Mouse (Mus musculus) E14TG2a.4 (cell line): ENCODE results near the gene Lyg2.

Source experiments
- H3K27me3 ChIP-seq: 2 replicates; pipeline ENCODE4 v1.6.1; 2014; ENCODE audit warnings: low read length, control low read depth; ENCODE audit not compliant: insufficient read depth
- H3K36me3 ChIP-seq: 2 replicates; pipeline ENCODE4 v1.6.1; 2014; ENCODE audit warnings: low read length, control low read depth; ENCODE audit not compliant: insufficient read depth
- H3K4me1 ChIP-seq: replicated peaks from 2 replicates; pipeline ENCODE4 v1.6.1; 2014; ENCODE audit warnings: low read depth, low read length, control low read depth
- H3K4me3 ChIP-seq: replicated peaks from 2 replicates; pipeline ENCODE4 v1.5.1; 2014; ENCODE audit warnings: mild to moderate bottlenecking, low read length
- H3K9me3 ChIP-seq: 2 replicates; pipeline ENCODE4 v1.6.1; 2014; ENCODE audit warnings: low read length, control low read depth
- CTCF ChIP-seq: conservative IDR thresholded peaks from 2 replicates; pipeline ENCODE4 v1.5.1; 2014; ENCODE audit warnings: low read length
- NANOG ChIP-seq: IDR thresholded peaks from 2 replicates; pipeline ENCODE4 v1.6.1; 2014; ENCODE audit warnings: borderline replicate concordance, low read length, mixed read lengths
- POU5F1 ChIP-seq: IDR thresholded peaks from 2 replicates; pipeline ENCODE4 v1.6.1; 2014; ENCODE audit warnings: low read length, borderline replicate concordance

Lyg2 gene

DNA sequence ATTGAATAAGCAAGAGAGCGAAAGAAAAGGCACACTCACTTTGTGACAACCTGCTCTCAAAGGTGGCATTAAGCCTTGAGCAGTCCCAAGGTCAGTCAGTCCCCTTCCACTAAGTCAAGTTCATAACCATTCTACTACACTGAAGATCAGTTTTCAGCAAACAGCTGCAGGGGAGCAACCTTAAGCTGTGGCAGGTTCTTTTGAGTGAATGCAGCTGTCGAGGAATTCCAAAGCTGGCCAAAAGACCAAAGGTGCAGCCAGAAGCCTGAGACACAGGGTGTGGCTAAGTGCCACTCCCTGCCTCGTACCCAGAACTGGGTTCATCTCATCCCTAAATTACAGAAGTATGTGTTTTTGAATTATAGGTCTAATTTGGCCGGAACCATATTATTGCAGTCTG is 16.5 kb downstream of the Lyg2 start:
- peaks cover 42% of the 10 kb centered on the region for H3K36me3 ChIP-seq
- H3K4me1 ChIP-seq = peaks cover 23% of the 10 kb centered on the region
- no peaks in the 10 kb centered on the region for H3K27me3 ChIP-seq
- TF ChIP-seq POU5F1 (no peak), NANOG (no peak), CTCF (no peak)
- no peak overlapping the region for H3K4me3 ChIP-seq
- no peaks in the 10 kb centered on the region for H3K9me3 ChIP-seq

DNA sequence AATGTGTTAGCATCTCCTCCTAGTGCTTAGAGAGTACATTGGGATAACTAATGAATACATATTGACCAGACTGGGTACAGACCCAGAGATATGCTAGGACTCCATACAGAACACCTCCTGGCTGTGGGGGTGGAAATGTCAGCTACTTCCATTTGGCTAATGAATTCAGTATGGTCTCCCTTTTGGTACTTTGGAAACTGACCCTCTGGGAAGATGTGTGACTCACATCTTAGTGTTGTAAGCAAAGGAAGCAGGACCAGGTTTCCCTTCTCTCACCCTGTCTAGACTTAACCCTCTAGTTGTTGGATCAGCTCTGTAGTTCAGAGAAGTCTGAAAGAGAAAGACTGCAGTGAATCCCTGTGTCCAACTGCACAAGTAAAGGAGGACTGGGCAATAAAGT is 21.7 kb downstream of the Lyg2 start:
- Histone ChIP-seq H3K4me1 (peaks cover 39% of the 10 kb centered on the region), H3K36me3 (peaks cover 71% of the 10 kb centered on the region), H3K4me3 (no peak overlapping the region), H3K9me3 (no peaks in the 10 kb centered on the region), H3K27me3 (no peaks in the 10 kb centered on the region)
- TF ChIP-seq POU5F1 = no peak
- TF ChIP-seq NANOG = no peak
- no peak for TF ChIP-seq CTCF

DNA sequence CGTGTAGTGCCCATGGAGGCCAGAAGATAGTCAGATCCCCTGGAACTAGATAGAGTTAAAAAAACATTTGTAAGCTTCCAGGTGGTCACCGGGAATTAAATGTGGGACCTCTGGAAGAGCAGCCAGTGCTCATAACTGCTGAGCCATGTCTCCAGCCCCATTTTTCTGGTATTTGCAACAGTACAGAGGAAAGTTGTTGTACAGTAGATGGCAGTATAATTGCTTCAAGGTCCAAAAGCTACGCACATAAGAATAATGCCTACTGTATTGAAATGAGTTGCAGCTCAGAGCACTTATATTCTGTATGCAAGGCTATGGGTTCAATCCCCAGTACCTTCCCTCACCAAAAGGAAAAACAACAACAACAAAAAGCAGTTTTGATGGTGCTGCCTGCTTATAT is 24.9 kb downstream of the Lyg2 start:
- Histone ChIP-seq H3K27me3 (no peaks in the 10 kb centered on the region), H3K9me3 (no peaks in the 10 kb centered on the region), H3K36me3 (peaks cover 67% of the 10 kb centered on the region), H3K4me3 (peak overlapping the region; percentile 95), H3K4me1 (peaks cover 42% of the 10 kb centered on the region)
- TF ChIP-seq NANOG (no peak), CTCF (peak; percentile 7; the same call in 1 of the 2 replicates)

DNA sequence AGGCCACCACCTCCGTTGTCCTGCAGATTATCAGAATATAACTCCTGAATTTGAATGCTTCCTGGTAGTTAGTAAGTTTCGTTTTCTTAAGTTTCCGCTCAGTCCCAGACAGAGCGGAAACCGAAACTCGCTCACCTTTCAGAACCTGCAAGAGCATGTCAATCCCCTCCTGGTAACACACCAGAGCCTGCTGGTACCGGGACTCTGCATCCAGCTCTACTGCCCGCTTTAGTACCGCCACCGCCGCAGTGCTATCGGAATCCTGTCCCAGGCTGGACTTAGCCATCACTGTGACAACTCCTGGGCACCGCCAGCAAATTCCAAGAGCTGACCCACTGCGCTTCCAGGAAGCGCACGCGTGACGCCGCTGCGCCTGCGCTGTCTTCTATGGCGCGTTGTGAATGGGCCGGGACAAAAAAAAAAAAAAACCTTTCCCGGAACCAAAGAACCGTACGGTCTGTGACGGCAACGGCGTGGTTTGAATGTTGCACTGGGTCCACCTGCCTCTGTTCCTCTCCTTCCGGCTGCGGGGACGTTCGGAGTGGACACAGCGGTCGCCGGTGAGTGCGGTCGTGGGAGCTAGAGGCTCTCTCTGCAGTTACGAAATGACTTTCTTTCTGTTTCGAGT is 26.2 kb downstream of the Lyg2 start, which contains the start of the genes Mitd1 and Mrpl30:
Mitd1 (minus strand) TSS at position 387 of the 628 bp plus-strand sequence.
Mrpl30 (plus strand) TSS at position 453 of the 628 bp plus-strand sequence.
- no peak for TF ChIP-seq POU5F1
- no peak for TF ChIP-seq CTCF
- TF ChIP-seq NANOG = no peak
- peaks cover 58% of the 10 kb centered on the region for H3K36me3 ChIP-seq

DNA sequence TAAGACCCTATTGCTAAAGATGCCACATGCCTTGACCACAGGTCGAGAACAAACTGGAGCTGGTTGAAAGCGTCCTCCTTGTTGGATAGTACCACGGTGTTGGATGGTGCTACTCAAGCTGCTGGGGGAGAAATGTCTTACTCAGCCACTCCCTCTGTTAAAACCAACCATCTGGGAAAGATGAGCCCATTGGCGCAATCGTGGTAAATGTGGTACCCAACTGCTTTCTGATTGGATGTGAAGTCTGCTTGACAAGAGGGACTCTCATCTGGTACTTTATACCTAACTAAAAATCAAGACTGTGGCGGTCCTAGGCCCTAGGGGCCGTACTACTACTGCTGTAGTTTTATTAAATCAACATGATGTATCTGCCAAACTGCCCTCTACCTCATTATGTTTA is 27.1 kb downstream of the Lyg2 start:
- no peaks in the 10 kb centered on the region for H3K9me3 ChIP-seq
- peaks cover 58% of the 10 kb centered on the region for H3K36me3 ChIP-seq
- no peak for TF ChIP-seq NANOG
- TF ChIP-seq POU5F1 = no peak
- TF ChIP-seq CTCF = no peak
- H3K27me3 ChIP-seq = no peaks in the 10 kb centered on the region
- peak overlapping the region; percentile 95 for H3K4me3 ChIP-seq
- peaks cover 51% of the 10 kb centered on the region for H3K4me1 ChIP-seq

More for the DNA sequence above, 26.2 kb downstream of the Lyg2 start, which contains the start of the genes Mitd1 and Mrpl30:
- Histone ChIP-seq H3K4me1 (peaks cover 42% of the 10 kb centered on the region), H3K9me3 (no peaks in the 10 kb centered on the region), H3K27me3 (no peaks in the 10 kb centered on the region), H3K4me3 (peak within 1 kb of the TSS; percentile 95)

DNA sequence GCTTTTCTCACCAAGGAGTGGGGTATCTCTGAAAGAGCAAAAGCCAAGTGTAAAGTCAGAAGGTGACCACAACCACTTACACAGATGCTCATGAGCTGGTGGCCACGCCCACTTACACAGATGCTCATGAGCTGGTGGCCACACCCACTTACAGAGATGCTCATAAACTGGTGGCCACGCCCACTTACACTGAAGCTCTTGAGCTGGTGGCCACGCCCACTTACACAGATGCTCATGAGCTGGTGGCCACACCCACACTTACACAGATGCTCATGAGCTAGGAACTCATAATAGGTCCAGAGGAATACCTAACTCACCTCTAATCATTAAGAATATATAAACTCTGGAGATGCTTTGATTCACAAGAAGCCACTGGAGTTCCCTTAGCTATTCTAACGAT is 31.8 kb downstream of the Lyg2 start:
- TF ChIP-seq POU5F1 = no peak
- TF ChIP-seq NANOG = no peak
- no peak for TF ChIP-seq CTCF
- no peak overlapping the region for H3K4me3 ChIP-seq
- peaks cover 28% of the 10 kb centered on the region for H3K4me1 ChIP-seq
- no peaks in the 10 kb centered on the region for H3K9me3 ChIP-seq
- H3K36me3 ChIP-seq = peaks cover 75% of the 10 kb centered on the region
- no peaks in the 10 kb centered on the region for H3K27me3 ChIP-seq

DNA sequence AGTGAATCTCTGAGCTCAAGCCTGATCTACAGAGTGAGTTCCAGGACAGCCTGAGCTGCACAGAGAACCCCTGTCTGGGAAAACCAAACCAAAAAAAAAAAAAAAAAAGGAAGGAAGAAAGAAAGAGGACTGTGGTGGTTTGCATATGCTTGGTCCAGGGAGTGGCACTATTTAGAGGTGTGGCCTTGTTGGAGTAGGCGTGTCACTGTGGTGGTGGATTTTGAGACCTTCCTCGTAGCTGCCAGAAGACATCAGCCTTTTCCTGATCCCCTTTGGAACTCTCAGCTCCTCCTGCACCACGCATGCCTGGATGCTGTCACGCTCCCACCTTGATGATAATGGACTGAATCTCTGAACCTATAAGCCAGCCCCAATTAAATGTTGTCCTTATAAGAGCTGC is 32.9 kb downstream of the Lyg2 start:
- Histone ChIP-seq H3K27me3 (no peaks in the 10 kb centered on the region), H3K4me1 (peaks cover 22% of the 10 kb centered on the region), H3K9me3 (no peaks in the 10 kb centered on the region), H3K4me3 (no peak overlapping the region), H3K36me3 (peaks cover 83% of the 10 kb centered on the region)
- TF ChIP-seq NANOG = no peak
- no peak for TF ChIP-seq POU5F1
- no peak for TF ChIP-seq CTCF

DNA sequence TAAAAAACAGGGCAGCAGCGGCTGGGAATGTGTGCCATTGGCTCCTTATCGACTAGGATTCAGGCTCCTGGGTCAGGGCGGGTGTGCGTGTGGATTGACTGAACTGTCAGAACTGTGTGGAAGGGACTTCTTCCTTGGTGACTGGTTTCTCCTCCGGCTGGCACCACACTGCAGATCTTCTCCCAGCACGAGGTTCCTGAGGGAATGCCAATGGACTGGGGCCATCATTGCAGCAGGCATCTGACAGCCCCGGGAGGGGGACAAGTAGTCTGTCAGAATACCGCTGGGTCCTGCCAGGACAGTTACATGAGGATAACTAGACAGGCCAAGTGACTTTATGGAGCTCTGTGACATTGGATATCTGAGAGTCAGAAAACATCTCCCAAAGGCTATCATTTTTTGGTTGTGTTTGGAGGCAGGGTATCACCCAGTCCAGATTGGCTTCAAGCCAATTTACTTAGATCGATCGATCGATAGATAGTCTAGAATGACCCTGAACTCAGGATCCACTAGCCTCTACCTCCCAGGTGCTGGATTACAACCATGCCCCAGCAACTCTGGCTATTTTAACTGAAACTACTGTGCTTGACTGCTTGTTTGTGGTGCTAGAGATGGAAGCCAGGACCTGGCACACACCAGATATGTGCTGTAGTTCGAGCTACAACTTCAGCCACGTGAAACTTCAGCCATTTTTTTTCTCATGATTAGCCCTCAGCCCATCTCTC is 38.4 kb downstream of the Lyg2 start:
- no peaks in the 10 kb centered on the region for H3K27me3 ChIP-seq
- no peak overlapping the region for H3K4me3 ChIP-seq
- no peak for TF ChIP-seq NANOG
- TF ChIP-seq POU5F1 = no peak
- no peak for TF ChIP-seq CTCF
- no peaks in the 10 kb centered on the region for H3K9me3 ChIP-seq
- H3K4me1 ChIP-seq = peaks cover 21% of the 10 kb centered on the region
- peaks cover 80% of the 10 kb centered on the region for H3K36me3 ChIP-seq
